Mouse (Mus musculus): Measurements from ENCODE around the gene Tgfbr2.
"Not testable (repeated sequence)": the region's sequence is repeated elsewhere in the genome, so short reads cannot be mapped to it uniquely, and the experiment has no call there.

Gene Tgfbr2

DNA sequence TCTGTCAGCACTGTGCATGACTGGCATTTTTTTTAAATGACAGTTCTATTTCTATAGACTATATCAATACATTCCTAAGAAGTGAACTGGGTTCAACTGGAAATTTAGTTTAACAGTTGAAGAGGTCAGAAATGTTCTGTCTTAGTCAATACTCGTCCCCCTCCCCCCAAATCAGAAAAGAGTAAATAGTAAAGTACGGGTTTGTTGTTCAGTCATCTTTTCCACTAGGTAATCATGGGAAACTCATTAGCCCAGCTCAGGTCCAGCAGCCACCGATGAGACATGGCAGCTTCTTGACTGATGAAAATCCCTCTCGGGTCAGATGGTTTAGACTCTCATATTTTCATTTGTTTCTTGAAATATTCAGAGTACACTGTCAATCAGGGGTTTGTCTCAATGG, 99.0 kb downstream of the Tgfbr2 start:
- no peak for DNase-seq (ENCODE audit: low spot score)

DNA sequence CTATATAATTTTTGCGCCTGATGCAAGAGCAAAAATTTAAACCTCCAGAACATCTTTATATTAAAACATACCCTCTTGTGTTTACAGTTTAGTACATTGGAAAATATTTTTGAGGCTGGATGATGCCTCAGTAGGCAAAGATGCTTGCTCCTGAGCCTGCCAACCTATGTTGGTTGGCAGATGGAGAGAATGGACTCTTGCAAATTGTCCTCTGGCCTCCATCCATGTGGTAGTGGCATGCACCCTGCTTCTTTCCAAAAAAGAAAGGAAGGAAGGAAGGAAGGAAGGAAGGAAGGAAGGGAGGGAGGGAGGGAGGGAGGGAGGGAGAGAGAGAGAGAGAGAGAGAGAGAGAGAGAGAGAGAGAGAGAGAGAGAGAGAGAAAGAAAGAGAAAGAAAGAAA, 103.6 kb downstream of the Tgfbr2 start:
- not testable (repeated sequence) for DNase-seq (ENCODE audit: low spot score)

- DNase-seq (ENCODE audit: low spot score): no peak
These were observed 110.4 kb downstream of the Tgfbr2 start for GRCm38 (mm10) chr9:116064774-116065173.

DNA sequence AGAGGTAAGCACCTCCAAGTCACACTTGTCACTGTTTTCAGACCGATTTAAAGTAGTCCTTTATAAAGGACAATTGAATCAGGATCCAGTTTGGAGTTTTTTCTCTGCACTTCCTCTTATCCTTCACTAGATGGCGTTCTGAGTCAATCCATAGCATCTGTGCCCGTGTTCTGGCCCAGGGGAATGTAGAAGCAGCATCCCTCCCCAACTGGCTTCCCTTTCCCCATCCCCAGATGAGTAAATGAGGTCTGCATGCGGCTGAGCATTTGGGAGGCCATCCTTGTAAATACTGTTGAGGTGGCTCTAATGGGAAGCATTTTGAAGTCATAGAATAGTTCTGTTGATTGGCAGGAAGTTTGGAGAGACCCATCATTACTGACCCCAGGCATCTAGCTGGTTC, 114.5 kb downstream of the Tgfbr2 start:
- peak; percentile 22 for DNase-seq (ENCODE audit: low spot score)

GRCm38 (mm10) chr9:116059156-116059555, 116.0 kb downstream of the Tgfbr2 start:
- no peak for DNase-seq (ENCODE audit: low spot score)

GRCm38 (mm10) chr9:116058475-116058874, 116.7 kb downstream of the Tgfbr2 start:
- no peak for DNase-seq (ENCODE audit: low spot score)

DNA sequence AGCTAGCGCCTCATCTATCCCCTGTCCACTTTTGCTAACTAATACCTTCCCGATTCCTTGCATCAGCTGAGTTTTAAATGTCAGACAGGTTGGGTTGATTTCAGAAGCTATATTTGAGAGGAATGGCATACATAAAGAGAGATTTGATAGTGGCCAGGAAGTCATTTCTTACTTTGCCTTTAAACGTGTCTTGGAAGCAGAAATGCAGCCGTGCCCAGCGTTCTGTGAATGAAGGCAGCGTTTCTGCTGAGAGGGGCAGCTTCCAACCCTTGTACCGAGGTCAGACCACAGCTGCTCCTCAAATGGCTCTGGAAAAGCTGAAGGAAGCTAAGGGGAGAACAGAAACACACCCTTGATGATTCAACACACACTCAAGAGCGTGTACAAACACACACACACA, 121.2 kb downstream of the Tgfbr2 start:
- no peak for DNase-seq (ENCODE audit: low spot score)

DNA sequence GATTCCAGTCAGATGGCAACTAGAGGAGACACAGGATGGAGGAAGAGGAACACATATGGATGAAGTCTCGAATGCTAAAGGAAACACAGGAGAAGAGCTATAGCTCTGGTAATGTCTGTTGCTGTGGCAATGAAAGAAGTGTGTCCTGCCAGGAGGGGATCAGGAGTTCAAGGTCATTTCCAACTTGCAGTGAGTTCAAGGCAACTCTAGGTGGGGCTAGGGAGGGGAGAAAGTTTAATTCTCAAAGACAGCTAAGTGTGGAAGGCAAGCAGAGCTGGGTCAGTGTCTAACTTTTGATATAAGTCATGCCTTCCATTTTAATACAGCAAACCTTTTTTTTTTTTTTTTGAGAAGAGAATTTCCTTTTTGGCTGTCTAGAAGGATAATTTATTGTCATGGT, 125.2 kb downstream of the Tgfbr2 start:
- no peak for DNase-seq (ENCODE audit: low spot score)

- DNase-seq (ENCODE audit: low spot score): peak; percentile 69
These were observed 133.4 kb downstream of the Tgfbr2 start for GRCm38 (mm10) chr9:116041787-116042186.

DNA sequence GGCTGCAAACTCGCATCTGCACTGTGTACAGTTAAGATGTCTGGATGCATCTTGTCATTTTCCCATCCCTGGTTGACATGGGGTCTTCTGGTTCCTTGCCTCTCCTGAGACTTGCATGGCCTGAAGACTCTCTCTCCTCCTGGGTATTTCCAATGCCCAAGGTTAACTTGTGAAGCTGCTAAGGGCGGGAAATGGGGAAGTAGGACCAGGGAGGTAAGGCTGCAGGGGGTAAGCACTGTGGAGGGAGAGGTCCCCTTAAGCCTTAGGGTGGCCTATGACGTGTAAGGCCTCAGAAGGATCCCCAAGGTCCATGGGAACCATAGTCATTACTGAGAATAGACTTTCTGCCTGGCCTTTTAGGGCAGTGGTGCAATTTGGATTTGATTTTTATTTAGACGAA, 133.8 kb downstream of the Tgfbr2 start:
- no peak for DNase-seq (ENCODE audit: low spot score)

GRCm38 (mm10) chr9:116040852-116041251, 134.3 kb downstream of the Tgfbr2 start:
- DNase-seq (ENCODE audit: low spot score): not testable (repeated sequence)

DNA sequence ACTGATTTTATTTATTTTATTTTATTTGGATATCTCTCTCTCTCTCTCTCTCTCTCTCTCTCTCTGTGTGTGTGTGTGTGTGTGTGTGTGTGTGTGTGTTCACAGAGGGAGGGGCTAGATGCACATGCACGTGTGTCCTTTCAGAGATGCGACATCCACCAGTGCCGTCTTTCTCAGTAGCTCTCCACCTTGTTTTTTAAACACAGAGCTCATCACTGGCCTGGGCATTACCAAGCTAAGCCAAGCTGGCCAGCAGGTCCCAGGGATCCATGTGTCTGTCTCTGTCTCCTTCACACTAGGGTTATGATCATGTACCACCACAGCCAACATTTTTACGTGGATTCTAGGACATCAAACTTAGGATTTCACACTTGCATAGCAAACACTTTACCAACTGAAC, 135.2 kb downstream of the Tgfbr2 start:
- no peak for DNase-seq (ENCODE audit: low spot score)

DNA sequence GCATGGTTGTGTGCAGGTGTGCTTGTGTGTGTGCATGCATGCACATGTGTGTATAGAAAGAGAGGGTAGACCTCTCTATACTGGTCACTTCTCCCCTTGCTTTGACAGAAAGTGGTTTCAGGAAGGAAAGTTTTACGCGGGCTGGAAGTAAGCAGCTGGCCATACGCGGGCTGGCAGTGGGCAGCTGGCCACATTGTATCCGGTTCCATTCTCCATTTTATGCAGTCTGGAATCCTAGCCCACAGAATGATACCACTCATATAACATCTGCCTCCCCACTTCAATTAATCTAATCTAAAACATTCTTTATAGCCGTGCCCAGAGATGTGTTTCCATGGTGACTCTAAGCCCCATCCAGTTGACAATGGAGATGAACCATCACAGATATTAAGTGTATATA, 136.9 kb downstream of the Tgfbr2 start:
- DNase-seq (ENCODE audit: low spot score): no peak
